In the genomic region with DNA sequence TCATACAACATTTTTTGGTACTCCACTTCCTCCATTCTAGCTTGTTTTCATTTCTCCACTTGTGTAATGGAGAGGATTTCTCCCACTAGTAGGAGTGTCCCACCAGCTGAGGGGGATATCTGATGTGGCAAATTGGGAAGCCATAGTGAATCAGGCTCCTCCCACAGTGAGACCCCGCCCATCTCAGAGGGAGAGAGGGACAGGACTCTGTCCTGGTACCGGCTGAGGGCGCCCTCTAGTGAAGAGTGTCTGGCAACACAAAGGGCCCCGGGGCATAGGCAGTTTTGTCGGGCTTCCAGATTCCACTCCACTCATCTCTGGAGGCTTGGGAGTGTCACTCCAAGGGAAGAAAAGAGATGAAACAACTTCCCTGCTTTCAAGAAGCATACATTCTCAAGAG, we compare ENCODE assay signal across 9 mouse cellular contexts. TPM values are rescaled to one million over a fixed set of nuclear protein-coding genes. Genes with fewer than 3 reads are reported as not detected.
DNase-seq lines count a peak whose midpoint lies in the region; ATAC-seq and TF ChIP-seq lines count a peak whose summit lies in the region.
"Had no signal": no experiment of that assay in that cellular context is flagged by ENCODE, and none has a peak within 500 bp of the region (broad histone marks: within the 10 kb centered on the region; RNA-seq: fewer than 3 reads in every experiment).

No protein-coding gene starts in this region.

- H3K36me3 ChIP-seq in forebrain, embryonic 12.5 days (replicated peaks), result no peaks in the 10 kb centered on the region
- no peaks in the 10 kb centered on the region for H3K36me3 ChIP-seq in forebrain, embryonic 15.5 days
- no peaks in the 10 kb centered on the region for H3K36me3 ChIP-seq in ES-E14 (ENCODE audit: control insufficient read depth, insufficient read depth, low read length, poor library complexity, severe bottlenecking)
- H3K36me3 ChIP-seq in splenic B cell, adult 2 months (ENCODE audit: control insufficient read depth, insufficient read depth, low read length, poor library complexity, severe bottlenecking), result no peaks in the 10 kb centered on the region
- H3K36me3 ChIP-seq: limb, embryonic 15.5 days had no signal

- 0 out of 2 replicates have a peak, but pooled peaks have one; percentile 27 for ATAC-seq in forebrain, embryonic 12.5 days (ENCODE audit: low FRiP score)
- ATAC-seq in forebrain, embryonic 15.5 days (replicated peaks), result no peak

- no peaks in the 10 kb centered on the region for H3K9me3 ChIP-seq in forebrain, embryonic 12.5 days
- no peaks in the 10 kb centered on the region for H3K9me3 ChIP-seq in forebrain, embryonic 15.5 days
- no peaks in the 10 kb centered on the region for H3K9me3 ChIP-seq in ES-E14 (ENCODE audit: control insufficient read depth, insufficient read depth, low read depth, low read length)
- H3K9me3 ChIP-seq: limb, embryonic 15.5 days had no signal

- no peaks in the 10 kb centered on the region for H3K4me1 ChIP-seq in forebrain, embryonic 12.5 days
- H3K4me1 ChIP-seq in forebrain, embryonic 15.5 days, result no peaks in the 10 kb centered on the region
- peaks cover 4 to 8% of the 10 kb centered on the region in 2 experiments; a peak in 3 of 4 replicates for H3K4me1 ChIP-seq in ES-E14 (ENCODE audit: control insufficient read depth in 2 of 2, insufficient read depth in 2 of 2, low read length in 2 of 2, poor library complexity in 1 of 2)
- H3K4me1 ChIP-seq: limb, embryonic 15.5 days had no signal

- no peak overlapping the region for H3K4me2 ChIP-seq in forebrain, embryonic 12.5 days
- H3K4me2 ChIP-seq in forebrain, embryonic 15.5 days (replicated peaks), result no peak overlapping the region
- H3K4me2 ChIP-seq: limb, embryonic 15.5 days had no signal

- intact Hi-C loops in gastrocnemius, postnatal 14 days (cut with DNase I; ENCODE audit: low total_unique reads), result no loop called here

- peak; percentile 93 for DNase-seq in ES-E14 (ENCODE audit: low read depth, low spot score)
- DNase-seq in cerebellum, adult 11 months, result peak; percentile 50
- DNase-seq in gastrocnemius, postnatal 14 days, result peak; percentile 76
- peak; percentile 82 for DNase-seq in kidney, postnatal 10 days
- DNase-seq in lung, postnatal 36 days, result peak; percentile 89
- DNase-seq in splenic B cell, adult 2 months (ENCODE audit: low read depth, low spot score), result peak; percentile 72

- H3K9ac ChIP-seq in forebrain, embryonic 12.5 days, result no peak overlapping the region
- no peak overlapping the region for H3K9ac ChIP-seq in forebrain, embryonic 15.5 days (replicated peaks)
- no peak overlapping the region for H3K9ac ChIP-seq in ES-E14 (ENCODE audit: insufficient read depth, low read depth, low read length, poor library complexity, severe bottlenecking)
- H3K9ac ChIP-seq: limb, embryonic 15.5 days had no signal

- no peak overlapping the region for H3K4me3 ChIP-seq in forebrain, embryonic 12.5 days (replicated peaks)
- H3K4me3 ChIP-seq in forebrain, embryonic 15.5 days, result no peak overlapping the region
- no peak overlapping the region for H3K4me3 ChIP-seq in ES-E14 (ENCODE audit: insufficient read depth in 1 of 2, low read depth in 1 of 2, low read length in 2 of 2, poor library complexity in 1 of 2, severe bottlenecking in 1 of 2)
- H3K4me3 ChIP-seq: limb, embryonic 15.5 days had no signal

- in situ Hi-C loops in ES-E14 (cut with MboI; ENCODE audit: low sequenced_read_pairs in 2 of 2, unreplicated experiment in 2 of 2), result no loop called here

- no peak overlapping the region for H3K27ac ChIP-seq in forebrain, embryonic 12.5 days
- H3K27ac ChIP-seq in forebrain, embryonic 15.5 days (replicated peaks), result no peak overlapping the region
- H3K27ac ChIP-seq in ES-E14 (ENCODE audit: insufficient read depth, low read depth, low read length, poor library complexity, severe bottlenecking), result no peak overlapping the region
- H3K27ac ChIP-seq: limb, embryonic 15.5 days had no signal

- no peaks in the 10 kb centered on the region for H3K27me3 ChIP-seq in forebrain, embryonic 12.5 days
- no peaks in the 10 kb centered on the region for H3K27me3 ChIP-seq in forebrain, embryonic 15.5 days
- H3K27me3 ChIP-seq in splenic B cell, adult 2 months (ENCODE audit: control insufficient read depth, insufficient read depth, low read length, poor library complexity, severe bottlenecking), result no peaks in the 10 kb centered on the region
- H3K27me3 ChIP-seq: limb, embryonic 15.5 days had no signal

- 8% methylated on average over 5 of the region's 5 CpGs for WGBS in forebrain, embryonic 12.5 days
- WGBS in forebrain, embryonic 15.5 days, result 7% methylated on average over 5 of the region's 5 CpGs

TF ChIP-seq in ES-E14, 5 proteins besides CTCF, POLR2A, EP300 and RAD21:
- TF ChIP-seq ZC3H11A (IDR thresholded peaks at IDR 0.05; ENCODE audit: borderline replicate concordance, low read depth, low read length) (peak; percentile 75; the same call in 1 of the 2 replicates), HCFC1 (IDR thresholded peaks at IDR 0.05; ENCODE audit: borderline replicate concordance, insufficient read depth, low read length) (peak; percentile 33; the same call in 1 of the 2 replicates), CHD2 (IDR thresholded peaks at IDR 0.05; ENCODE audit: low read depth, low read length) (no peak), ZNF384 (IDR thresholded peaks at IDR 0.05; ENCODE audit: low read depth, low read length) (no peak), MAFK (IDR thresholded peaks at IDR 0.05; ENCODE audit: insufficient read depth, low read depth, low read length) (no peak)

RNA-seq across cellular contexts. Expression of gene Cd6, which starts 1.6 kb away (rescaled TPM):
- polyA plus RNA-seq in forebrain, embryonic 12.5 days (2016; fragmentation: Nextera tagmentation; extraction: Ambion mirVana), result not detected in 2 replicates
- polyA plus RNA-seq in forebrain, embryonic 15.5 days (2015; fragmentation: Nextera tagmentation; extraction: Ambion mirVana), result not detected in 2 replicates
- total RNA-seq in ES-E14 (2012; rRNA removed), result 3.4 and 4.9 TPM in 2 replicates
- total RNA-seq in gastrocnemius, postnatal 14 days (2021), result not detected
- polyA plus RNA-seq: limb, embryonic 15.5 days had no signal

RNA-seq across cellular contexts. Expression of gene Slc15a3, which starts 8.1 kb away (rescaled TPM):
- 0.12 and 0.38 TPM in 2 replicates for polyA plus RNA-seq in forebrain, embryonic 12.5 days (2016; fragmentation: Nextera tagmentation; extraction: Ambion mirVana)
- polyA plus RNA-seq in forebrain, embryonic 15.5 days (2015; fragmentation: Nextera tagmentation; extraction: Ambion mirVana), result 0.39 and 0.42 TPM in 2 replicates
- total RNA-seq in ES-E14 (2012; rRNA removed), result 2.2 and 5.6 TPM in 2 replicates
- under 1 TPM; 0.22 to 0.35 TPM for total RNA-seq in gastrocnemius, postnatal 14 days (2021)

RNA-seq across cellular contexts. Expression of gene Tmem132a, which starts 38.3 kb away (rescaled TPM):
- polyA plus RNA-seq in forebrain, embryonic 12.5 days (2016; fragmentation: Nextera tagmentation; extraction: Ambion mirVana), result 115 and 126 TPM in 2 replicates
- polyA plus RNA-seq in forebrain, embryonic 15.5 days (2015; fragmentation: Nextera tagmentation; extraction: Ambion mirVana), result 166 and 173 TPM in 2 replicates
- total RNA-seq in ES-E14 (2012; rRNA removed), result 41.4 and 84.8 TPM in 2 replicates
- total RNA-seq in gastrocnemius, postnatal 14 days (2021), result 10 to 100 TPM; 12.9 to 17.3 TPM

RNA-seq across cellular contexts. Expression of gene Tmem109, which starts 50.4 kb away (rescaled TPM):
- polyA plus RNA-seq in forebrain, embryonic 12.5 days (2016; fragmentation: Nextera tagmentation; extraction: Ambion mirVana), result 35.6 and 36.6 TPM in 2 replicates
- 39.9 and 40.2 TPM in 2 replicates for polyA plus RNA-seq in forebrain, embryonic 15.5 days (2015; fragmentation: Nextera tagmentation; extraction: Ambion mirVana)
- 25.3 and 35.3 TPM in 2 replicates for total RNA-seq in ES-E14 (2012; rRNA removed)
- 100 to 1,000 TPM; 193 to 196 TPM for total RNA-seq in gastrocnemius, postnatal 14 days (2021)
